In the genomic region with DNA sequence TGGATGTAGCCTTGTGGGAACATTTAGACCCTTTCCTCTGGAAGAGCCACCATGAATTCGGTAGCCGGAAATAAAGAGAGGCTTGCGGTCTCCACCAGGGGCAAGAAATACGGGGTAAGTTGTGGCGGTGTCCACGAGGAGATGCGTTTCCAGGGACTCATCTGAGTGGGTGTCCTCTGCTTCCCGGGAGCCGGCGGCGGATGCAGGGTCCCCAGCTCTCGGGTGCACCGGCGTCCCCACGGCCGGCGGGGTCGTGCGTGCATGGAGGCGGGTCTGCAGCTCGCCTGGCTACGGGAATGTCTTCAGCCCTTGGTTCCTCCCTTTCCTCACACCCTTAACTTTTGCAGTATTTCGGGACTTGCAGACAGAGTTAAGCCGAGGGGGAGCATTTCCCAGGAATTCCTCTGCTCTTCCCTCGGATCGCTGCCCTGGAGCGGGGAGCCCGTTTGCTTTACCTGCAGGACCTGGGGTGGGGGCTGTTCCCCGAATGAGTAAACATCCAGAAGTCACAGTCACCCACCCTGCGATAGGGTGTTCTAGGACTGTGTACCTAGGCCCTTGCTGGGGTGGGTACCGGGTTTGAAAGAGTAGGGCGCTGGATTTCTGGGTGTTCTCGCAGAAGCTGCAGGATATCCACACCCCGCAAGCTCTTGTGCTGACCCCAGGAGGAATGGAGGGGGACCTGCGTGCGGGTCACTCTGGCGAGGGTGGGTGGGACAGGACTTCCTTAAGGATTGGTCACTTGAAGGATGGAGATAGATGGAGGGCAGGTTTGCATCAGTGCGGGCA, we compare ENCODE assay signal across 8 mouse cellular contexts. TPM values are rescaled to one million over a fixed set of nuclear protein-coding genes. Genes with fewer than 3 reads are reported as not detected.
DNase-seq lines count a peak whose midpoint lies in the region; ATAC-seq and TF ChIP-seq lines count a peak whose summit lies in the region.

No protein-coding gene starts in this region.

- no peak overlapping the region for H3K27ac ChIP-seq in bone marrow macrophage, adult 2 months (ENCODE audit: insufficient read depth, low read depth, low read length)
- H3K27ac ChIP-seq in forebrain, embryonic 11.5 days (ENCODE audit: low read depth, low read length) = no peak overlapping the region
- H3K27ac ChIP-seq in intestine, embryonic 16.5 days (ENCODE audit: low read length) = no peak overlapping the region
- no peak overlapping the region for H3K27ac ChIP-seq in liver, embryonic 12.5 days

- H3K4me2 ChIP-seq in forebrain, embryonic 11.5 days (ENCODE audit: low read depth, low read length, severe bottlenecking) = peak overlapping the region; percentile 100
- peak overlapping the region; percentile 97 for H3K4me2 ChIP-seq in intestine, embryonic 16.5 days (ENCODE audit: low read depth, low read length)
- peak overlapping the region; percentile 81 for H3K4me2 ChIP-seq in liver, embryonic 12.5 days

- under 1% methylated on average over 38 of the region's 38 CpGs for WGBS in forebrain, embryonic 11.5 days
- WGBS in intestine, embryonic 16.5 days = 1% methylated on average over 38 of the region's 38 CpGs
- WGBS in liver, embryonic 12.5 days (ENCODE audit: insufficient replicate concordance) = 2% methylated on average over 38 of the region's 38 CpGs

- DNase-seq in kidney, adult 9 months = peak; percentile 3
- no peak for DNase-seq in kidney, postnatal 25 days
- peak; percentile 73 for DNase-seq in forebrain, embryonic 11.5 days (ENCODE audit: low spot score)
- peak; percentile 51 for DNase-seq in retina, embryonic 14.5 days (ENCODE audit: low spot score)

- H3K9ac ChIP-seq in forebrain, embryonic 11.5 days (ENCODE audit: low read length) = peak overlapping the region; percentile 63
- peak overlapping the region; percentile 63 for H3K9ac ChIP-seq in intestine, embryonic 16.5 days (ENCODE audit: low read depth, low read length)
- H3K9ac ChIP-seq in liver, embryonic 12.5 days = no peak overlapping the region

- TF ChIP-seq POLR2A in bone marrow macrophage, adult 2 months (IDR thresholded peaks at IDR 0.05; ENCODE audit: borderline replicate concordance, low read depth, low read length) = no peak

- TF ChIP-seq CTCF in bone marrow macrophage, adult 2 months (IDR thresholded peaks at IDR 0.05; ENCODE audit: low read depth, low read length) = no peak

- no peaks in the 10 kb centered on the region; the same call in 1 of the 2 replicates for H3K4me1 ChIP-seq in bone marrow macrophage, adult 2 months (ENCODE audit: control insufficient read depth, insufficient read depth, low read length)
- peaks cover 7% of the 10 kb centered on the region; the same call in 1 of the 2 replicates for H3K4me1 ChIP-seq in forebrain, embryonic 11.5 days (replicated peaks; ENCODE audit: control insufficient read depth, insufficient read depth, low read length)
- peaks cover 17% of the 10 kb centered on the region for H3K4me1 ChIP-seq in intestine, embryonic 16.5 days (ENCODE audit: control insufficient read depth, insufficient read depth, low read length)
- peaks cover 36% of the 10 kb centered on the region; the same call in 1 of the 2 replicates for H3K4me1 ChIP-seq in liver, embryonic 12.5 days

- H3K4me3 ChIP-seq in bone marrow macrophage, adult 2 months (ENCODE audit: insufficient read depth, low read length) = peak overlapping the region; percentile 62
- peak overlapping the region; percentile 56 for H3K4me3 ChIP-seq in forebrain, embryonic 11.5 days (ENCODE audit: low read depth, low read length)
- H3K4me3 ChIP-seq in intestine, embryonic 16.5 days (ENCODE audit: low read length) = peak overlapping the region; percentile 67
- H3K4me3 ChIP-seq in liver, embryonic 12.5 days = peak overlapping the region; percentile 53

- peaks cover 29% of the 10 kb centered on the region for H3K27me3 ChIP-seq in forebrain, embryonic 11.5 days (ENCODE audit: control insufficient read depth, insufficient read depth, low read length)
- H3K27me3 ChIP-seq in intestine, embryonic 16.5 days (replicated peaks; ENCODE audit: control insufficient read depth, insufficient read depth, low read length) = peaks cover 9% of the 10 kb centered on the region
- peaks cover 78% of the 10 kb centered on the region for H3K27me3 ChIP-seq in liver, embryonic 12.5 days (replicated peaks)

- no peaks in the 10 kb centered on the region for H3K9me3 ChIP-seq in forebrain, embryonic 11.5 days (ENCODE audit: control insufficient read depth, low read length)
- no peaks in the 10 kb centered on the region for H3K9me3 ChIP-seq in intestine, embryonic 16.5 days (ENCODE audit: control insufficient read depth, low read length)
- H3K9me3 ChIP-seq in liver, embryonic 12.5 days (replicated peaks) = no peaks in the 10 kb centered on the region

- ATAC-seq in forebrain, embryonic 11.5 days (replicated peaks; ENCODE audit: low FRiP score) = peak; percentile 6; the same call in 1 of the 2 replicates
- peak; percentile 8; the same call in 1 of the 2 replicates for ATAC-seq in intestine, embryonic 16.5 days
- peak; percentile 17; the same call in 1 of the 2 replicates for ATAC-seq in liver, embryonic 12.5 days
- ATAC-seq in activated CD4-positive, CD25-positive, alpha-beta regulatory T cell, adult 4 months = no peak

- H3K36me3 ChIP-seq in forebrain, embryonic 11.5 days (ENCODE audit: control insufficient read depth, insufficient read depth, low read length) = no peaks in the 10 kb centered on the region
- no peaks in the 10 kb centered on the region for H3K36me3 ChIP-seq in intestine, embryonic 16.5 days (ENCODE audit: control insufficient read depth, insufficient read depth, low read length)
- H3K36me3 ChIP-seq in liver, embryonic 12.5 days = no peaks in the 10 kb centered on the region

RNA-seq across cellular contexts. Expression of gene Kif26b, which starts 0.8 kb away (rescaled TPM):
- polyA plus RNA-seq in bone marrow macrophage, adult 2 months (2012; ENCODE audit: insufficient read depth, insufficient read length, missing spikeins) = 0.15 and 0.17 TPM in 2 replicates
- 6.0 and 8.1 TPM in 2 replicates for polyA plus RNA-seq in forebrain, embryonic 11.5 days (2014; fragmentation: Nextera tagmentation; extraction: Ambion mirVana)
- 1.5 and 1.7 TPM in 2 replicates for polyA plus RNA-seq in intestine, embryonic 16.5 days (2015; fragmentation: Nextera tagmentation; extraction: Ambion mirVana)
- polyA plus RNA-seq in liver, embryonic 12.5 days (2016; fragmentation: Nextera tagmentation; extraction: Ambion mirVana) = 0.67 and 0.98 TPM in 2 replicates
- not detected for polyA plus RNA-seq in activated CD4-positive, CD25-positive, alpha-beta regulatory T cell, adult 4 months (2017; shearing (Covaris generic))

Comparison
In these comparisons a context has a peak if more than half of its experiments do, and no peak if none do; other contexts are left out.
1. DNase-seq: peak in kidney, adult 9 months (single experiment), forebrain, embryonic 11.5 days (single experiment) and retina, embryonic 14.5 days (single experiment); none in kidney, postnatal 25 days (0 of 2).
2. Peak in every context shown above with its lines, with median percentiles within 50 percentile points of each other: H3K4me3 ChIP-seq and H3K4me2 ChIP-seq.